Mouse (Mus musculus): ENCODE results near the gene Gm11549. TPM values are rescaled to one million over a fixed set of nuclear protein-coding genes. Genes with fewer than 3 reads are reported as not detected.
A peak's percentile ranks its signal among the peaks of the same experiment; 100 is the strongest.

Gm11549 gene
- total RNA-seq, 2 experiments from 2014 or later, result 35.7 to 44.6 TPM

DNA sequence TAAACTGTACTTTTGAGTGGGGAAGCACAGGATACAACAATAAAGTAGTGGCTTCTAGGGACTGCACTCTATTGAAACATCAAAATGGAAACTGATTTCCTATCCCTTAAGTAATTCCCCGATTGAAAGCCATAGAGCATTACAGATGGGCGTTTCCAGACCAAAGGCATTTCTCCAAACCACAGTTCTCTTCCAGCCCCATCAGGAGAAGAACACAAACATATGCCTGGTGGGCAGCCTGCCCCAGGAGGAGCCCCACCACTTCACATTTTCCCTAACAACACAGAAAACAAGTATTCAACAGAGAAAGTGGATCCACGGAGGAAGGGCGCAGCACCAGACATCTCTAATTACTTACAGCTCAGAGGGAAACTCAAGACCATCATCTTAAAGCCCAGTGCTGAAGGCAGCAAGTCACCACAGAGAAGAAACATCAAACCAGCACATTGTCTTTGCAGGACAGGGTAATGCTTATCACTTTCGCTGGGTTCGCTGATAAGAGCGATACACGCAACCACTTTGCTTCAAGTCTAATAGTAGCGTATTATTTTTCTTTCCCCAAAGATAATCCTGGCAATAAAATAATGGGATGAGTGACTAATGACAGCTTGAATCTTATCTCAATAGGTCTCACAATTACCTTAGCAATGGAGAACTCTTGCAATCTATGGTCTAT, 28.8 kb downstream of the Gm11549 start:
- intact Hi-C loops (cut with DNase I), result loop anchor here (5.0 kb wide), 1 partner anchor 36 kb away; no protein-coding TSS in a partner anchor
- no peak for TF ChIP-seq CTCF (IDR thresholded peaks at IDR 0.05)
- Histone ChIP-seq H3K27ac (no peak overlapping the region), H3K4me3 (no peak overlapping the region)
- DNase-seq (ENCODE audit: extremely low spot score in 1 of 2, low spot score in 2 of 2), result no peak

DNA sequence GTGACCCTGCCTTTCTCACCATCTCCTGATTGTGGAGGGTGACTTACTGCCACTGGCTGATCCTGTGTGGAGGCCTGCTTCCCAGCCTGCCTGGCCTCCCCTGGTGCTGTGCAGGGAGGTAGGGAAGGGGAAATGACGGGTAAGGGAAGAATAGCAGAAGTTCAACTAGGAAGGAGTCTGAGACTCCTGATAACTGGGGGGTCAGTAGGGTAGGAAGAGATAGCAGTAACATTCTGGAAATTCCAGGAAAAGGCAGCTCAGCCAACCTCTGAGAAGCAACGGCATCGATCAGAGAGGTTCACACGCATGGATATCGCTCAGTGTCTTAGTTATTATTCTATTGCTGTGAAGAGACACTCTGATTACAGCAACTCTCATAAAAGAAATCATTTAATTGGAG, 30.1 kb downstream of the Gm11549 start:
- H3K27ac ChIP-seq, result no peak overlapping the region
- no peak for TF ChIP-seq CTCF (IDR thresholded peaks at IDR 0.05)
- intact Hi-C loops (cut with DNase I), result loop anchor here (5.0 kb wide), 1 partner anchor 34 kb away; no protein-coding TSS in a partner anchor
- H3K4me3 ChIP-seq, result no peak overlapping the region
- no peak for DNase-seq (ENCODE audit: extremely low spot score in 1 of 2, low spot score in 2 of 2)

DNA sequence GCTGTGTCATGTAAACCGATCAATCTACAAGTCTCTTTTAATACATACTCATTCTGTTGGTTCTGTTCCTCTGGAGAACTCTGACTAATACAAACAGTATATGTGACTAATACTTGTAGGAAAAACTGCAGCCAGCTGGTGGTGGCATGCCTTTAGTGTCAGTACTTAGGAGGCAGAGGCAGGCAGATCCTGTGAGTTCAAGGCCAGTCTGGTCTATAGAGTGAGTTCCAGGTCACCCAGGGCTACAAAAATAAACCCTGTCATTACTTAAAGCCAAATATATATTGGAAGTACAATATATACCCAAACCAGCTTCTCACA, 32.1 kb downstream of the Gm11549 start:
- no peak for TF ChIP-seq CTCF (IDR thresholded peaks at IDR 0.05)
- Histone ChIP-seq H3K27ac (no peak overlapping the region), H3K4me3 (no peak overlapping the region)
- intact Hi-C loops (cut with DNase I), result no loop called here
- no peak for DNase-seq (ENCODE audit: extremely low spot score in 1 of 2, low spot score in 2 of 2)

DNA sequence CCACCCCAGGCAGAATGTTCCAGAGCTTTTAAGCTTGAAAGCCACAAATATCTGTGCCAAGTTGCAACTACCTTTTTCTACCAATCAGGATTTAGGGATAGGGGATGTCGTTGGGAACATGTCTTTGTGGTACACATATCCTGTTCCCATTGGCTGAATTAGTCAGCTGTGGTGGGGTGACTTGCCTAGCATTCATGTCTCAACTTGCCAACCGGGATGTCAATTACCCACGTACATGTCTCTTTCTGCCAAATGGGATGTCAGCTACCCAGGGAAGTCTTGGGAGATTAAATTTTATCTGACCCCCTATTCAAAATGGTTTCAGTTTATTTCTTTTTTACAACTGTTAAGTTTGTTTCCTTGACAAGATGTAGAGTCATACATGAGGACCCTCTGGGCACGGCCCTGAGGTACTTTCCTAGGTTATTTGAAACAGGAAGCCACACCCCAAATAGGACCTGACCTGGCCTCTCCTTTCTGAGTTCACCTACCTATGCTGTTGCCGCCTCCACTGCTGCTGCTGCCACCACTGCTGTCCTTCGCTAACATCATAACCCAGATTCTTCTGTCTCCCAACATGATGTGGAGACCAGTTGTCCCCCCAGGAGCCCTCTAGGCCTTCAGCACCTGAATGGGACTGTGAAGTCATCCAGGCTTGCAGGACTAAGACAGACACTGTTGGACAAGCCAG, 32.6 kb downstream of the Gm11549 start:
- Histone ChIP-seq H3K4me3 (no peak overlapping the region), H3K27ac (no peak overlapping the region)
- TF ChIP-seq CTCF (IDR thresholded peaks at IDR 0.05), result no peak
- intact Hi-C loops (cut with DNase I), result no loop called here
- DNase-seq (ENCODE audit: extremely low spot score in 1 of 2, low spot score in 2 of 2), result no peak

DNA sequence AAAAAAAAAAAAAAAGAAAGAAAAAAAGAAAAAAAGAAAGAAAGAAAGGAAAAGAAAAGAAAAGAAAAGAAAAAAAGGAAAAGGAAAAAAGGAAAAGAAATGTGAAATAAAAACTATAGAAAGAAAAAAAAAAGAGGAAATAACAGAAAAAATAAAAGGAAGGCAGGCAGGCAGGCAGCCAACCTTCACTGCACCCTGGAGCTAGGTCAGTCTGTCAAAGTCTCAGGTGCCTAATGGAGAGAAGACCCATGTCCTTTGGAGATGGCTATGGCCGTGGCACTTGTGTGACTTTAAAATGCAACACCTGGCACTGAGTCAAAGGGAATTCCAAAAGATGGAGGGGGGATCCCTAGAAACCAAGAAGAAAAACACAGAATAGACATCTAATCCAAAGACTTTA, 33.2 kb downstream of the Gm11549 start:
- intact Hi-C loops (cut with DNase I), result no loop called here
- Histone ChIP-seq H3K4me3 (no peak overlapping the region), H3K27ac (no peak overlapping the region)
- no peak for TF ChIP-seq CTCF (IDR thresholded peaks at IDR 0.05)
- DNase-seq (ENCODE audit: extremely low spot score in 1 of 2, low spot score in 2 of 2), result no peak

DNA sequence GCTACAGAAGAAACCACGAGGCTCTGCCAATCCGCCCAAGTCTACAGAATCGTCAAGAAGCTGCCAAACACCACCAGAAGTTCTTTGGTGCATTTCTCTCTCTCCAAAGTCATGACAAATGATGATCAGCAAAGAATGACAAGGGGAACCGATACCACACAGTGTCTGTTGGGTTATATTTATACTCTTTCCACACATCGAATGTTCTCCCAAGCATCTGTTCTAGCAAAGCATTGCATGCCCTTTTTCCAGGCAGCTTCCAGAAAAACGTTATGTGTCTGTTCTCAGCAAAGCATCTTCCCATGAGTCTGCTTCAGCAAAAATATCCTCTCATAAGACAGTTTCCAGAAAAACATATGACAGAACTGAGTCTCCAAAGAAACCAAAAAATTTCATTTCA, 34.7 kb downstream of the Gm11549 start:
- Histone ChIP-seq H3K4me3 (no peak overlapping the region), H3K27ac (peak overlapping the region; percentile 17; the same call in 1 of the 2 replicates)
- no peak for DNase-seq (ENCODE audit: extremely low spot score in 1 of 2, low spot score in 2 of 2)
- intact Hi-C loops (cut with DNase I), result no loop called here
- TF ChIP-seq CTCF (IDR thresholded peaks at IDR 0.05), result no peak

DNA sequence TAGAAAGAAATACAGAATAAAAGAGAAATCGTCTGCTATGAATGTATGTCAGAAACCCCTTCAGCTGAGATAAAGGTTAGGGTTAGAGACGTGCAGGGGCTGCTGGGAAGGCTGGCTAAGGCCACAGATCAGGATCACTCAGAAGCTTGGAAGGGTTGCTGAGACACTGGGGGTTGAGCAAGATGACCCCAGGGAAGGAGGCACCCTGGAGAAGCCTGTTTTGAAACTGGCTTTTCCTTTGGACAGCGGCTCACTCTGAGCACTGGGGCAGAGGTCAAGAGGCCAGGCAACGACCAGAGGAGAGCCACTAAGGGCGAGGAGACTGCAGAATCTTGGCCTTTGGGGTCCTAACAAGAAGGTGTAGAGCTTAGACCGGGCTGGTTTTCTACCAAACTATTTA, 35.4 kb downstream of the Gm11549 start:
- DNase-seq (ENCODE audit: extremely low spot score in 1 of 2, low spot score in 2 of 2), result no peak
- no peak for TF ChIP-seq CTCF (IDR thresholded peaks at IDR 0.05)
- no peak overlapping the region for H3K4me3 ChIP-seq
- H3K27ac ChIP-seq, result no peak overlapping the region
- intact Hi-C loops (cut with DNase I), result no loop called here

DNA sequence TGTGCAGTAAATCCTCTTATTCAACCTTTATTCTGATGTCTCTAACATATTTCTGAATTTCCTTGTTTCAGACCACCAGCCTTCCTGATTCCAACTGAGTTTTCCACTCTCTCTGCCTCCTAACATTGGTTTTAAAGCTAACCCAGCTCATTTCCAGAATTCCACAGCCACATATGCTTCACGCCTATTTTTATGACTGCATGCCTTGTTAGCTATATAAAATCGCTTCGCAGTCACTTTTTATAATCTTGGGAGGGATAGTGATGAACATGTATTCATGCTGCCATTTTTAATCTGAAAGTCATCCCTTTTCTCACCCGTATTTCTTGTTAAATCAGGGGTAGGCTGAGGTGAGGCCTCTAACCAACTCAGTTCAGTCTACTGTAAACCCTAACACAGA, 37.3 kb downstream of the Gm11549 start:
- peak overlapping the region; percentile 38 for H3K27ac ChIP-seq
- intact Hi-C loops (cut with DNase I), result no loop called here
- no peak for TF ChIP-seq CTCF (IDR thresholded peaks at IDR 0.05)
- no peak for DNase-seq (ENCODE audit: extremely low spot score in 1 of 2, low spot score in 2 of 2)
- H3K4me3 ChIP-seq, result no peak overlapping the region

DNA sequence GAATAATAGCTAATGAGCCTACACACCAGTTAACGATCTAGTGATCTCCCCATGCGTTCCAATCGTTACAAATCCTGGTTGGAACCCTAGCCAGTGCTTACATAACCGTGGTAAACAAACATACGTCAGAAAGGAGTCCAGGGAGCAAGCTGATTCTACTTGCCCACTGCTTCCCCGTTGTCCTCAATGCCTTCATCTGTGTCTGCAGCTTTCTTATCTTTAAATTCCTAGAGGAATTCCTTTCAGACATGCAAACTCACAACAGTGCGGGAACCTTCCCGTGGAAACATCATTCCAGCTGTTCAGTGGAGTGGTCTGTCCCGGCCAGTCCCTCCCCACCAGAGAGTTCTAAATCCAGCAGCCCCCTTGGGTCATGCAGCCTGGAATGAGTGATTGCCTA, 38.7 kb downstream of the Gm11549 start:
- peak overlapping the region; percentile 40; the same call in 1 of the 2 replicates for H3K27ac ChIP-seq
- no peak overlapping the region for H3K4me3 ChIP-seq
- DNase-seq (ENCODE audit: extremely low spot score in 1 of 2, low spot score in 2 of 2), result no peak
- intact Hi-C loops (cut with DNase I), result no loop called here
- TF ChIP-seq CTCF (IDR thresholded peaks at IDR 0.05), result no peak

DNA sequence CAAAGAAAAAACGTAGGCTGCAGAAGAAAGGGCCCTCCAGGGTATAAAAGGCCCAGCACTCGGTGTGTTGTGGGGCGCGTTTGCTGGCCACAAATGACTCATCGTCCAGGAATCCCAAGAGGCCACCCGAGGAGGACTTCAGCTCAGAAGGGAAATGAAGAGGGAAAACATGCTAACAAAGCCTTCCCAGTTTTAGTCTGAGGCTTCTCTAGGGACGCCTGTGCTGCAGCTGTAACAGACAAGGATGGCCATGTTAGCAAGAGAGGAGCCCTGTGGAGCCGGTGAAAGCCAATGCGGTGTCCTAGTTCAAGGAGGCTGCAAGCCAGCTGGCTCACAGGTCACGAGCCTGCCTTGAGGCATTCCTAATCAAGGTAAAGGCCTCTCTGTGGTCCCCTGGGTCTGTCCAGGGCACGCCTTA, 39.8 kb downstream of the Gm11549 start:
- peak in 1 of 2 experiments; percentile 36 for DNase-seq (ENCODE audit: extremely low spot score in 1 of 2, low spot score in 2 of 2)
- TF ChIP-seq CTCF (IDR thresholded peaks at IDR 0.05), result no peak
- Histone ChIP-seq H3K4me3 (no peak overlapping the region), H3K27ac (peak overlapping the region; percentile 63)
- intact Hi-C loops (cut with DNase I), result no loop called here

DNA sequence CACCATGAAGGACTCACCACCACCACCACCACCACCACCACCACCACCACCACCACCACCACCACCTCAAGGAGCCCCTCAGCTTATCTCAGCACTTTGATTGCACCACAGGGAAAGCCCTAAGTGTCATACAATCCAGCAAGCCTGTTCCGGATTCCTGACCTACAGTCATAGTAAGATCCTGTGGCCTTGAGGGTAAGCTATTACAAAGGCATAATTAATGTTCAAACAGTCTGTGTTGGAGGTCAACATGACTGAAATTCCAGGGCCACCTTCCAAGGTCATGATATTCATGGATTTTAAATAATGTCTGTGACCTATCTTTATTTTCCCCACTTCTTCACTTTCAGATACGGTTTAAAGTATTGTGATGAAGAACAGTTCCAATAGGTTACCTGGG, 41.1 kb downstream of the Gm11549 start:
- Histone ChIP-seq H3K27ac (no peak overlapping the region), H3K4me3 (no peak overlapping the region)
- no peak for TF ChIP-seq CTCF (IDR thresholded peaks at IDR 0.05)
- no peak for DNase-seq (ENCODE audit: extremely low spot score in 1 of 2, low spot score in 2 of 2)
- intact Hi-C loops (cut with DNase I), result no loop called here

DNA sequence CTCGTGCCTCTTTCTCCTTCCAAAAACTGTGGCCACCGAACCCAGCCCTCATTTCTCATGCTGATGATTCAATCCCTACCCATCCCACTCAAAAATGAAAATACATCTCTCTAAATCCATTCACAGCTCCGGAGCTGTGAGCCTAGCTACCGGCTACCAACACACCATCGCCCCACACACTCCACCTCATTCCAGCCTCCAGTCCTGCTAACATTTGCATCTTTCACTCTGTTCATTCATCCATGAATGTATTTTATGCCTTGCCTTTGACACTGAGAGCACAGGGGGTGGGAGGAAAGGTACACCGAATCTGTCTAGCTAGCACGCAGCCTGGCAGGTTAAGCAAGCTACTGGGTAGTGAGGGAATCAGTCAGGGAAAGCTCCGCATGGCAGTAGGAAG, 42.8 kb downstream of the Gm11549 start:
- Histone ChIP-seq H3K27ac (peak overlapping the region; percentile 61), H3K4me3 (no peak overlapping the region)
- peak; percentile 21 to 35 for DNase-seq (ENCODE audit: extremely low spot score in 1 of 2, low spot score in 2 of 2)
- intact Hi-C loops (cut with DNase I), result no loop called here
- no peak for TF ChIP-seq CTCF (IDR thresholded peaks at IDR 0.05)
